Mouse (Mus musculus) small intestine, adult 2 months (tissue): ENCODE measurements around the gene Igf2bp2. TPM values are rescaled to one million over a fixed set of nuclear protein-coding genes. Genes with fewer than 3 reads are reported as not detected.

Source experiments
- H3K27ac ChIP-seq: fragments of 200-500 bp; 2 replicates; pipeline ENCODE4 v1.5.1; 2012; ENCODE audit warnings: low read depth, low read length, control low read depth, inconsistent platforms; ENCODE audit not compliant: insufficient read depth
- H3K27me3 ChIP-seq: fragments of 200-500 bp; 2 replicates; pipeline ENCODE4 v1.6.1; 2012; ENCODE audit warnings: mild to moderate bottlenecking, moderate library complexity, low read length, inconsistent platforms; ENCODE audit not compliant: control insufficient read depth, insufficient read depth
- H3K36me3 ChIP-seq: fragments of 200-500 bp; 2 replicates; pipeline ENCODE4 v1.6.1; 2012; ENCODE audit warnings: mild to moderate bottlenecking, low read length, control low read depth, inconsistent platforms; ENCODE audit not compliant: control insufficient read depth, insufficient read depth
- H3K4me1 ChIP-seq: fragments of 200-500 bp; 2 replicates; pipeline ENCODE4 v1.6.1; 2012; ENCODE audit warnings: low read length, inconsistent platforms, mixed read lengths; ENCODE audit not compliant: control insufficient read depth, insufficient read depth, insufficient read length
- H3K4me3 ChIP-seq: fragments of 200-500 bp; 2 replicates; pipeline ENCODE4 v1.5.1; 2012; ENCODE audit warnings: low read depth, mild to moderate bottlenecking, control low read depth, inconsistent platforms, low read length, moderate library complexity
- CTCF ChIP-seq: fragments of 200-500 bp; IDR thresholded peaks from 2 replicates; pipeline ENCODE4 v1.5.1; 2012; ENCODE audit warnings: low read depth, mild to moderate bottlenecking, control low read depth, inconsistent platforms, low read length, moderate library complexity, mixed read lengths; ENCODE audit not compliant: insufficient replicate concordance, insufficient read length; ENCODE audit errors: extremely low read depth
- POLR2A ChIP-seq: fragments of 200-500 bp; IDR thresholded peaks from 2 replicates; pipeline ENCODE4 v1.6.1; 2012; ENCODE audit warnings: low read depth, mild to moderate bottlenecking, control low read depth, inconsistent platforms, low read length, moderate library complexity
- WGBS: fragments of 180-500 bp; shearing (Covaris S2); methylation state at CpG from one replicate; pipeline ENCODE4 v1.1.7; 2018; 5-methylcytosine and 5-hydroxymethylcytosine counted together
- polyA plus RNA-seq: library from polyadenylated mRNA; depleted of rRNA; stranded (reverse); fragments of >200 nt; gene quantifications from 2 replicates; pipeline ENCODE4 v1.2.3, GENCODE M21; 2012

The Igf2bp2 gene
- polyA plus RNA-seq, 1 experiment, result 8.0 TPM

- no peak overlapping the region for H3K27ac ChIP-seq
- H3K27me3 ChIP-seq, result no peaks in the 10 kb centered on the region; the same call in 1 of the 2 replicates
Observed at GRCm38 (mm10) chr16:22161351-22162065, 1.6 kb downstream of the Igf2bp2 start.

GRCm38 (mm10) chr16:22160386-22161145 lies 2.5 kb downstream of the Igf2bp2 start:
- no peak overlapping the region for H3K4me3 ChIP-seq
- TF ChIP-seq POLR2A, result no peak
- TF ChIP-seq CTCF, result no peak
- H3K36me3 ChIP-seq, result 0 out of 2 replicates have a peak, but pooled peaks cover 1% of the 10 kb centered on the region
- H3K27me3 ChIP-seq, result no peaks in the 10 kb centered on the region; the same call in 1 of the 2 replicates
- 13% methylated on average over 16 of the region's 16 CpGs for WGBS
- peaks cover 4% of the 10 kb centered on the region for H3K4me1 ChIP-seq
- H3K27ac ChIP-seq, result no peak overlapping the region

More at GRCm38 (mm10) chr16:22161351-22162065, 1.6 kb downstream of the Igf2bp2 start:
- TF ChIP-seq POLR2A (no peak), CTCF (no peak)
- 0 out of 2 replicates have a peak, but pooled peaks cover under 1% of the 10 kb centered on the region for H3K36me3 ChIP-seq
- under 1% methylated on average over 71 of the region's 71 CpGs for WGBS
- H3K4me3 ChIP-seq, result peak overlapping the region; percentile 94
- peaks cover 4% of the 10 kb centered on the region for H3K4me1 ChIP-seq

- Histone ChIP-seq H3K4me3 (no peak overlapping the region), H3K27me3 (no peaks in the 10 kb centered on the region), H3K36me3 (0 out of 2 replicates have a peak, but pooled peaks cover 1% of the 10 kb centered on the region), H3K27ac (no peak overlapping the region), H3K4me1 (peaks cover 5% of the 10 kb centered on the region; the same call in 1 of the 2 replicates)
- 92% methylated on average over 11 of the region's 11 CpGs for WGBS
- TF ChIP-seq CTCF, result no peak
Observed at GRCm38 (mm10) chr16:22152941-22153444, 10.1 kb downstream of the Igf2bp2 start.

- Histone ChIP-seq H3K4me3 (no peak overlapping the region), H3K36me3 (0 out of 2 replicates have a peak, but pooled peaks cover 1% of the 10 kb centered on the region), H3K4me1 (peaks cover 5% of the 10 kb centered on the region; the same call in 1 of the 2 replicates), H3K27ac (no peak overlapping the region), H3K27me3 (no peaks in the 10 kb centered on the region)
- TF ChIP-seq CTCF (no peak), POLR2A (no peak)
- WGBS, result 44% methylated on average over 10 of the region's 11 CpGs
Observed at GRCm38 (mm10) chr16:22151706-22152315, 11.3 kb downstream of the Igf2bp2 start.

GRCm38 (mm10) chr16:22150421-22150820 lies 12.7 kb downstream of the Igf2bp2 start:
- WGBS, result 7% methylated on average over 2 of the region's 2 CpGs
- Histone ChIP-seq H3K4me1 (peaks cover 5% of the 10 kb centered on the region; the same call in 1 of the 2 replicates), H3K27me3 (no peaks in the 10 kb centered on the region), H3K27ac (no peak overlapping the region), H3K4me3 (no peak overlapping the region; the same call in 1 of the 2 replicates), H3K36me3 (no peaks in the 10 kb centered on the region)
- TF ChIP-seq CTCF (no peak), POLR2A (no peak)

GRCm38 (mm10) chr16:22149659-22150345 lies 13.3 kb downstream of the Igf2bp2 start:
- TF ChIP-seq CTCF, result no peak
- no peak for TF ChIP-seq POLR2A
- Histone ChIP-seq H3K27ac (no peak overlapping the region), H3K27me3 (no peaks in the 10 kb centered on the region), H3K4me1 (peaks cover 5% of the 10 kb centered on the region; the same call in 1 of the 2 replicates), H3K4me3 (no peak overlapping the region), H3K36me3 (no peaks in the 10 kb centered on the region)
- WGBS, result 69% methylated on average over 10 of the region's 10 CpGs
